Mouse (Mus musculus) WW6 (cell line): ENCODE measurements at regions not wholly inside any gene's neighbourhood (a gene's known extent, or its start where the extent isn't known, plus 50 kb on each side); places are given as distances from the start of the nearest gene placed in this dataset.
"Not testable (repeated sequence)": the region's sequence is repeated elsewhere in the genome, so short reads cannot be mapped to it uniquely, and the experiment has no call there.

Source experiments
- DNase-seq: peaks from one replicate; pipeline ENCODE4 v3.0.0-alpha.2; 2013; ENCODE audit warnings: low read depth, low spot score

- no peak for DNase-seq
Observed at GRCm38 (mm10) chr5:64694606-64695005, 108.6 kb upstream of the Klf3 start.

- DNase-seq = no peak
Observed at GRCm38 (mm10) chr5:64696099-64696498, 107.1 kb upstream of the Klf3 start.

GRCm38 (mm10) chr5:64697466-64697865, 105.7 kb upstream of the Klf3 start:
- no peak for DNase-seq

GRCm38 (mm10) chr5:64698458-64699116, 104.6 kb upstream of the Klf3 start:
- no peak for DNase-seq

GRCm38 (mm10) chr5:64700030-64700429, 103.2 kb upstream of the Klf3 start:
- no peak for DNase-seq

GRCm38 (mm10) chr5:64701219-64701779, 101.9 kb upstream of the Klf3 start:
- DNase-seq = no peak

- DNase-seq = no peak
Observed at GRCm38 (mm10) chr5:64701780-64702231, 101.4 kb upstream of the Klf3 start.

GRCm38 (mm10) chr5:64702404-64702803, 100.8 kb upstream of the Klf3 start:
- not testable (repeated sequence) for DNase-seq

- no peak for DNase-seq
Observed at GRCm38 (mm10) chr5:64703091-64703872, 99.9 kb upstream of the Klf3 start.

GRCm38 (mm10) chr5:64704144-64704543, 99.0 kb upstream of the Klf3 start:
- no peak for DNase-seq

- DNase-seq = no peak
Observed at GRCm38 (mm10) chr5:64706586-64706985, 96.6 kb upstream of the Klf3 start.

- DNase-seq = no peak
Observed at GRCm38 (mm10) chr5:64709146-64709545, 94.0 kb upstream of the Klf3 start.

- DNase-seq = no peak
Observed at GRCm38 (mm10) chr5:64710236-64710635, 93.0 kb upstream of the Klf3 start.

- DNase-seq = no peak
Observed at GRCm38 (mm10) chr5:64710968-64711367, 92.2 kb upstream of the Klf3 start.

- DNase-seq = no peak
Observed at GRCm38 (mm10) chr5:64714221-64714653, 89.0 kb upstream of the Klf3 start.

- DNase-seq = no peak
Observed at GRCm38 (mm10) chr5:64714710-64715109, 88.5 kb upstream of the Klf3 start.

- DNase-seq = no peak
Observed at GRCm38 (mm10) chr5:64716551-64716950, 86.6 kb upstream of the Klf3 start.

GRCm38 (mm10) chr5:64722211-64722610, 81.0 kb upstream of the Klf3 start:
- DNase-seq = no peak

- DNase-seq = no peak
Observed at GRCm38 (mm10) chr5:64727847-64728246, 75.3 kb upstream of the Klf3 start.

- DNase-seq = no peak
Observed at GRCm38 (mm10) chr5:64732356-64732755, 70.8 kb upstream of the Klf3 start.

GRCm38 (mm10) chr5:64736985-64737384, 66.2 kb upstream of the Klf3 start:
- DNase-seq = no peak

- no peak for DNase-seq
Observed at GRCm38 (mm10) chr5:64738096-64738780, 65.0 kb upstream of the Klf3 start.
